Mouse (Mus musculus) inflammation-experienced regulatory T-cells, adult 6 months (primary cell): Measurements from ENCODE around the gene Cadm1. TPM values are rescaled to one million over a fixed set of nuclear protein-coding genes. Genes with fewer than 3 reads are reported as not detected.

ENCODE experiments used
- ATAC-seq: one replicate; pipeline ENCODE4 v1.8.0; 2017
- polyA plus RNA-seq, 3 experiments: library from polyadenylated mRNA; unstranded; fragments of 100-300 nt; shearing (Covaris generic); gene quantifications; one replicate each; pipeline ENCODE4 v1.2.1; 2017

Cadm1 gene
- polyA plus RNA-seq, 3 experiments from 2014 or later = 0.42 TPM; not detected in 2

- no peak for ATAC-seq
Measured at GRCm38 (mm10) chr9:47552960-47553575, 23.1 kb downstream of the Cadm1 start.

DNA sequence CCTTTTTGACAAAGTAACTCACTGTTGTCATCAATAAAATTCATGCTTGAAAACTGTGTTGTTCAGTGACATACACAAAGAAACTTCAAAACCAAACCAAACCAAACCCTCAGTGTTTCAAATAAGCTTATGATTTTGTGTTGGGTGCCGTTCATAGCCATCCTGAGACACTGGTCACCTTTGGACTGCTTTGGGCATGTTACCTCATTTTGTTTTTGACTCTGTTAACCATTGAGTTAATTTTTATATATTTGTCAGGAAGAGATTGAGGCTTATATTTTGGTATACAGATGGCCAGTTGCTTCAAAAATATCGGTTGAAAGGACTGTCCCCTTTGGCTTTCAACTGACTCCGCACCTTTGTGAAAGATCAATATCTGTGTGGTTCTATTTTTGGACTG, 30.8 kb downstream of the Cadm1 start:
- no peak for ATAC-seq

DNA sequence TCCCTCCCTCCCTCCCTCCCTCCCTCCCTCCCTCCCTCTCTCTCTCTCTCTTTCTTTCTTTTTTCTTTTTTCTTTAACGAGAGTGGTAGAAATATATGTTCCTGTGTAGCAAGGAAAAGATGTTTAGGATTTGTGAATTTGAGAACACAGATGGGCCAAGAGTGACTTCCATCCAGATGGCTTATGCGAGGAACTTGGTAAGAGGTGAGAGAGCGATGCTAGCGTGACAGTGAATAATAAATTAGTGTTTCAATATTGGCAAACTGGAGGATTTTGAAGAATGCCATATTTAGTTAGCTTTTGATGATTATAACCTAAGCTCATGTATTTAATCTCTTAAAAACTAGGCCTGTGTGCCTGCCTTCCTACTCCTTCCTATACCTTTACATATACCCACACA, 31.6 kb downstream of the Cadm1 start:
- no peak for ATAC-seq

GRCm38 (mm10) chr9:47565088-47565487, 35.1 kb downstream of the Cadm1 start:
- ATAC-seq = no peak

GRCm38 (mm10) chr9:47567873-47568272, 37.9 kb downstream of the Cadm1 start:
- no peak for ATAC-seq

- no peak for ATAC-seq
Measured at GRCm38 (mm10) chr9:47570184-47570583, 40.2 kb downstream of the Cadm1 start.

- ATAC-seq = no peak
Measured at GRCm38 (mm10) chr9:47571461-47571860, 41.5 kb downstream of the Cadm1 start.

GRCm38 (mm10) chr9:47572132-47572531, 42.2 kb downstream of the Cadm1 start:
- no peak for ATAC-seq

DNA sequence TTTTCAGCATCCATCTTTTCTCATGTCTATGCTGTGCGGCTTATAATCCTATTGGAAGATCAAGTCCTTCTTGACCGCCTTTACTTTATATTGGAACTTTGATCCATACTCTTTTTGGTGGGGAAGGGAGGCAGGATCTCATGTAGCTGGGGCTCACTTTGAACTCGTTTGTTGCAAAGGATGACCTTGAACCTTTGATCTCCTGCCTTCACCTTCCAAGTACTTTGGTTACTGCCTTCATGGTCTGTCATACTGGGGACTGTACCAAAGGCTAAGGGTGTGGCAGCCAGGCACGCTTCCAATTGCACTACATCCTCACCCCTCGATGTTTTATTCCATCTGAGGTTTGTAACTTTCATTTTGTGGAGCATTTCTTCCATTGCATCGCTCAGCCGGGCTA, 43.5 kb downstream of the Cadm1 start:
- no peak for ATAC-seq

GRCm38 (mm10) chr9:47574710-47575414, 44.9 kb downstream of the Cadm1 start:
- no peak for ATAC-seq

DNA sequence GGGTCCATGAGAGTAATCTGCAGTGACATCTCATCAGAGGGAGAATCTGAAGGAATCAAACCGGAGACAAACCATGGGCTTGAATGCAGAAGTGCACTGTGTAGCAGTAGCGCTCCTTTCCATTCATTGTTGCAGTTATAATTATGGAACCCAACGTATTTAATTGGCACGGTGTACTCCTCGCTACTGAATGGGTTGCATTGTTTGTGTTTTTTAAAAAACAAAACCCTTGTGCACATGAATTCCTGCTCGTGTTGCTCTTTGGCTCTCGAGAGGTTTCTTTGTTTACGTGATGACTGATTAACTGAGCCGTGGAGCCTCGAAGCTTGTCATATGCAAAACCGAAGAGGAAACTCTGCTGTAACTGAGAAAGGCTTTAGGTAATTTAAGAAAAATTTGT, 45.8 kb downstream of the Cadm1 start:
- ATAC-seq = no peak

- no peak for ATAC-seq
Measured at GRCm38 (mm10) chr9:47579464-47579863, 49.5 kb downstream of the Cadm1 start.

DNA sequence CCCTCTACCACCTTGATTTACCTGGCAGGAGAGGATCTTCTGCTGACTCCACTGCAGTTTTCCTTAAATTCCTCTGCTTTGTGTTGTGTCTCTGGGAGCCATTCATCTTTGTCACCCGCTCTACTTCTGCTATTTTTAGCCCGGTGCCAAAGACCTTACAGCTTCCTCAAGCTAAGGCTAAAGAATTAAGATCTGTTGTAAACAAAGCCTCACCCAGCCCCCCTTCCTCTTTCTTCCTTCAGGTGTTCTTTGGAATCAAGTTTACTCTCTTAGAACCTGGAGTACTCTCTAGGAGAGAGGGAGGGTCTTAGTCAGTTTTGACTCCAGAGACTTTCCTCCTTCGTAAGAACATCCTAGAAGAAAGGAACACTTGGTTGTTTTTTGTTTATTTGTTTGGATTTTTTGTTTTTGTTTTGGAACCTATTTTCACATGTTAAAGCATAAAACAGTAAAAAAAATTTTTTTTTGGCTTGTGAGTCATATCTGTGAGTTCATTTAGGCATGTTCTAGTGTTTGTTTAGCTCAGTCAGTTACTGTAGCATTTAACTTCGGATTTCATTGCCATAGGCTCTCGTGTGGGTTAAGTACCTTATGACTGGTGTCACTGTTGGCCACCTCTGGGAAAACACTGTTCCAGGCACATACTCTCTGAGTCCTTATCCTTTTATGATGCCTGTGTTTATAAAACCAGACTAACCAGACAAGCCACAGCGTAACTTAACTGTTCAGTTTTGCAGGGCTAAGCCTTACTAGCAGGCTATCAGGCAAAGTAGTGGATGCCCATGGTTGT, 51.8 kb downstream of the Cadm1 start:
- ATAC-seq = no peak

DNA sequence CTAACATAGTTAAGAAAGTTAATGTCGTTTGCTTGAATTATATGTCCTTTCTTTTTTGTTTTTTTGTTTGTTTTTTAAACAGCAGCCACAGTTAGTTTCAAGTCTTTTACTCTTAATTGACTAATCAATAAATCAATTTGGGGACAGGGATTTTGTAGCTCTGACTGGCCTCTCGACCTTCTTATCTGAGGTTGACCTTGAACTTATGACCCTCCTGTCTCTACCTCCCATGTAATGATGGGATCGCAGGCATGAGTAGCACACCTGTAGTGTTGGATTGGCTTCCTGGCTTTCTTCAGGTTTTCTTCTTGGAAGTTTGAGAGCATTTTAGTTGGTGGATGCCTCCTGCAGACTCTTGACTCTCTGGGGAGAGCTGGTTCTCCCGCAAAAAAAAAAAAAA, 53.3 kb downstream of the Cadm1 start:
- no peak for ATAC-seq

DNA sequence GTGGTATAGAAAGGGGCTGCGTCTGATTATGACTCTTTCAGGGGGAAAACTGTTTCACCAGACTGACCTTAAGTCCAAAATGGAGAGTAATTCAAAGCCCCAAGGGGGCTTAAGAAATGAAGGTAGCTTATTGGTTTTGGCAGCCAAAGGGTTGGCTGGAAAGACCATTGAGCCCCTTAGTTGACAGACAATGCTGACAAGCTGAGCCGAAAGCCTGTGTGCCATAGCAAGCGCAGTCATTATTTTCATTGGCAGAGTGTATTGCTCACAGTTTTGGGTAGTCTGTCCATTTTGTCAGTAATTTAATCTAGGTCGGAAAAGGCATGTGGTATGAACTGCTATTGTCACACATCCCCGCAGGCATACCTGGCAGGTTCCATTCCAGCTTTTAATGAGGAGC, 56.2 kb downstream of the Cadm1 start:
- ATAC-seq = no peak

DNA sequence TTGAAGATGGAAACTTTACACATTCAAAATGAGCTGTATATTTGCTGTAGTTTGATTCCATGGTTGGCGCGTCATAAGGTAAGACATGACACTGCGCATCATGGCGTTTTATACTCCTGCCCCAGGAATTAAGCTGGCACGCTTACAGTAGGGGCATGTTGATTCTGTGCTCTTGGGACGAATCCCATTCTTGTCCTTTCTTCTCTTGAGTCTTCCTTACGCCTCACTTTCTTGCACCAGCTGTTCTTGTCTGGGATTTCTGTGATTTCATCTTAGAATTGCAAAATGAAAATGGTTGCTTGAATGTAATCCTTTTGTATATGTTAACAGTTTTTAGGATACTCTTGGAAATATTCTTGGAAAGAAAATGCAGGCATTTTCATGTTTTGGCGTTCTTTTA, 56.9 kb downstream of the Cadm1 start:
- ATAC-seq = no peak

GRCm38 (mm10) chr9:47587577-47588194, 57.7 kb downstream of the Cadm1 start:
- no peak for ATAC-seq

GRCm38 (mm10) chr9:47589832-47590231, 59.9 kb downstream of the Cadm1 start:
- ATAC-seq = no peak

DNA sequence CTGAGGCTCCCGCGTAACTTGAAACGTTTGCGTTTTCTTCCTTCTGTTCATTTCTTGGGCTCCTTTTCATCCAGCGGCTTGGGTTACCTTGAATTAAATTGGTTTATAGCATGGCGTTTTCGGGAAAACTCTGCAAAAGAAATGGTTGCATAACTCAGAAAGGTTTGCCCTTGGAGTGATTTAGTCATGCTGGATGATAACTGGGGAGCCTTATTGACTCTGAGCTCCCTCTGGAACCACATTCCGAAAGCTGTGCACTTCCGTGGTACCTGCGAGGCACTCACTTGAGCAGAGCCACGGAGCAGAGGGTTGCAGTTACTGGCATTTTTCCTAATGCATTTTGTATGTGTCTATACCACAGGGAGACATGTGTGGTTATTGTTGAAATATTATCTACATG, 71.6 kb downstream of the Cadm1 start:
- ATAC-seq = no peak

DNA sequence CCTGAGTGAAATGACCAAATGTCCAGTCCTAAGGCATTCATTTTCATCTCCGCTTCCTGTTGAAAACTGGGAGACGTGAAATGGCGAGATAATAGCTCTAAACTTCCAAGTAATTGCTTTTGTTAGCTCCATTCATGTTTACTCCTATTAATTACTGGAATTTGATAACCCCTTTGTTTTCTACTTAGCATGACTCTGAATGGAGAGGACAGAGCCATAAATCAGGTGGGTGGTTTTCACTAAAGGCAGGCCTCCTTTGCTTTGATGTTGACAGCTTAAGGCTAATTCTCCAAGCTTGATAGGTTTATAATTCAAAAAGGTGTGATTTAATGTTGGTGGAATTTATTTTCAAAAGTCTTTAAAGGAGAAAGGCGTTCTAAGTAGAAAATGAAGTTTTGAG, 74.0 kb downstream of the Cadm1 start:
- no peak for ATAC-seq

DNA sequence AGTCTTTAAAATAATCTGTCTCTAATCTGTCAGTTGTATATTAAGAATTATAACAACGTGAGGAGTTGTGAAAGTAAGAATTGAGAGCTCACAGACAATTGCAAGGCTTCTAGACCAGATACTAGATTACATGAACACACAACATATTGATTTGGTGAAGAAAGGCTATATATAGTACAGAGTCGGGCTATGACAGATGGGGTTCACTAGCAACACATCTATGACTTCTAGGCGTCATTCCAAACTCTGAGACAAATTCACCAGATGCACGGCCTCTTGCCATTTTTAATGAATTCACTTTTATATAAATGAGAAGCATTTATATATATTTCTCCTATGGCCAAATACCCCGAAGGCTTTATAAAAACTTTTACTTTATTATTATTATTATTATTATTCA, 75.7 kb downstream of the Cadm1 start:
- ATAC-seq = no peak

GRCm38 (mm10) chr9:47608441-47608840, 78.5 kb downstream of the Cadm1 start:
- ATAC-seq = no peak

DNA sequence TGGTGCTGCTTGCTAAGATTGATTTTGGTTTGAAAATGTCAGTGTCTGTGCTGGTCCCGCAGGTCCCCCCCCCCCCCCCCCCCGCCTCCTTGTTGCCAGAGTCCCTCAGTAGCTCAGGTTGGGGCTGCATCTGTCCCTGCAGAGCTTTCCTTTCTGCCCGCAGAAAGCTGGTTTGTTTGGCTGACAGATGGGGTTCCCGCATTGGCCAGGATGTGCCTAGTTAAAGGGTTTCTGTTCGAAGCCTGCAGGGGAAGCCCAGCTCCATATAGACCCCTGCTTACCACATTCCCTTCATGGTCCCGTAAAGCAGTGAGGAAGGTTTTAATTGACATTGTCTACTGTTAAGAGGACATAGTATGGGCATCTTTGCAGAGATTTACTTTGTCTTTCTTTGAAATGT, 78.9 kb downstream of the Cadm1 start:
- ATAC-seq = no peak
